Mouse (Mus musculus) lung, adult 2 months (tissue): ENCODE measurements around the gene Prmt9.

Source experiments
- CTCF ChIP-seq: fragments of 200-500 bp; IDR thresholded peaks from 2 replicates; pipeline ENCODE4 v1.5.1; 2011; ENCODE audit warnings: mild to moderate bottlenecking, low read length, control low read depth; ENCODE audit not compliant: insufficient read depth
- POLR2A ChIP-seq: fragments of 200-500 bp; IDR thresholded peaks from 2 replicates; pipeline ENCODE4 v1.6.1; 2011; ENCODE audit warnings: low read depth, mild to moderate bottlenecking, control low read depth, low read length, borderline replicate concordance; ENCODE audit errors: extremely low read depth

GRCm38 (mm10) chr8:77535026-77535595, 14.1 kb upstream of the Prmt9 start:
- TF ChIP-seq CTCF (peak; percentile 70), POLR2A (no peak)
